Mouse (Mus musculus): ENCODE measurements around the gene Gm3646. TPM values are rescaled to one million over a fixed set of nuclear protein-coding genes. Genes with fewer than 3 reads are reported as not detected.

Gm3646 gene
- total RNA-seq, 2 experiments from 2014 or later, result not detected

DNA sequence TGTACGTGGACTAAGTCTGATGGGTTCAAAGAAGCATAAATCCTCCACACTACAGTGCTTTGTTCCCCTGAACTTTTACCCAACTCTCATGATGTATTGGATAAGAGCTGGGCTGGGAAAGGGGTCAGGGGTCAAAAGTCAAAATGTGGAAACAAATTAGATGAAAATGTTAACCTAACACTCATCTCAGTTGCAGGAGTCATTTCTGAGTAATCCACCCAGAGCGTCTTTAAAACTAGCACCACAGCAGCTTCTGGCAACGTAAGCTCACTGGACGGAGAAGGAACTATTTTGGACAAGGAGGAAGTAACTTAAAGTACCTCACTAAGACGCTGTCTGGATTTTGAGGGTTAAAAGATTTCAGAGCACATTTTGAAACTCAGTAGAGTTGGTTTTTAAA is 20.5 kb downstream of the Gm3646 start:
- no peak for ATAC-seq (replicated peaks; ENCODE audit: low FRiP score, poor library complexity, severe bottlenecking)

- no peak for ATAC-seq (replicated peaks; ENCODE audit: low FRiP score, poor library complexity, severe bottlenecking)
These were observed 23.3 kb downstream of the Gm3646 start for GRCm38 (mm10) chr1:39781835-39782234.

DNA sequence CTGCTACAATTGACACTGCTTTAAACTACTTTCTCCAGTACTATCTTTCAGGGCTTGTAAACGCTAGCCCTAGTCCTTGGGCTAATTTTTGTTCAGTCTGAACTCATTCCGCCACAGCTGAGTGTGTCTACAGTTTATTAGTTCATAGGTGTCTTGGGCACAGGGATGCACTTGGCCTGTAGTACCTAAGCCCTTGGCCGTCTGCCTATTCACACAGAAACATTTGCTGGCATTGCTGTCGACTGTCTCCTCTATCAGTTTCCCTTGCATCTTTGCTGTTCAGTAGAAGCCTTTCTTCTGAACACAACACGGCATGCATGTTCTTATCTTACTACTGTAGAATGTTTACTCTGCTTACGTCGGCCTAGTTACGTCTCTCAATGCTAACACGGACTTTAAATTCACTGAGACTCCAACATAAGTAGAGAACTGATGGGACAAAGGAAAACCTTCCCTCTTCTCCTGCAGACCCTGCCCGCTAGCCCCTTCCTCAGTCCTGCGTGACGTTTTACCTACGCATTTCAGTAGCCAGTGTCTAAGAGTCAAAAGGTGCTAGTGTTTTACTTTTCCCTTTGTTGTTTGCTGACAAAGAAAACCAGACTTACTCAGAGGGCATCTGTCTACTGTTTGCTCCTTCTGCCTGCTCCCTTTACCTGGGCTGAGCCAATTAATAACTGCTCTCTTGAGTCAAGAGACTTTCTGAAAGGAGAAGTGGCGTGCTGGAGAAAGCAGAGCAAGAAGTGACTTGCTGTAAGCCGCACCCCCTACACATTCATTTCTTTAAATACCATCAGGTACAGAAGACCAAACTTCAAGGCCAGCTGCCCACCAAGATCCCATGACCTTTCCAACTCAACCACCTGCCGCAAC is 25.8 kb downstream of the Gm3646 start:
- no peak for ATAC-seq (replicated peaks; ENCODE audit: low FRiP score, poor library complexity, severe bottlenecking)

DNA sequence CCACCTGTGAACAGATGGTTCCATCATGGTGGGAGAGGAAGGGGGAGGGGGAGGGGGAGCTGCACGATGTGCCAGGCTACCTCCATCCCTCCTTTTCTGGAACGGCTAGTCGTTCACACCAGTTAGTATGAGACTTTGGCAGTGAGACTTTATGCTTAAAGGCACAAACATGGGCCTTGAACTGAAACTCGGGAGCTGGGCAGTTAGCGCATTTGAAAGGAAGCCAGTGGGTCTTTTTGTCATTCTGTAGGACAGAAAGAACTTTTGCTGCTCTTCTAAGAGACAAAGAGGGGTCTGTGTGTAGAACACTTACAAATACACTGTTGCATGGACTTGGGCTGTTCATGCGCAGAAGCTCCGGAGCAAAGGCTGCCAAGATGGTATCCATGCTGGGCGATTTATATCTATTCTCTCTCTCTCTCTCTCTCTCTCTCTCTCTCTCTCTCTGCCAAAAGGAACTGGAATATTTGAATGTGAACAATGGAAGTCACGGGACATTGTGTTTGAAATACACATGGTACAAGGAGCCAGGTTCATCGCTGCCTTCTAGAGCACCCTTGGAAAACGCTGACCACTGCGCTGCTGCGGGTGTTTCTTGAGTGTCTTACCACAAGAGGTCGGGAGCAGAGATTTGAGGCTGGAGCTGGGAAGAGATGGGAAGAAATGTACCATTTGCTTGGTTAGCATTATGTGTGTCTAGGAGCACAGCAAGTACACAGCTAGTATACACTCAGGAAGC is 31.0 kb downstream of the Gm3646 start:
- ATAC-seq (replicated peaks; ENCODE audit: low FRiP score, poor library complexity, severe bottlenecking), result no peak

GRCm38 (mm10) chr1:39773551-39773950 is 31.6 kb downstream of the Gm3646 start:
- no peak for ATAC-seq (replicated peaks; ENCODE audit: low FRiP score, poor library complexity, severe bottlenecking)

GRCm38 (mm10) chr1:39772401-39773095 is 32.6 kb downstream of the Gm3646 start:
- ATAC-seq (replicated peaks; ENCODE audit: low FRiP score, poor library complexity, severe bottlenecking), result no peak

- no peak for ATAC-seq (replicated peaks; ENCODE audit: low FRiP score, poor library complexity, severe bottlenecking)
These were observed 34.7 kb downstream of the Gm3646 start for GRCm38 (mm10) chr1:39770436-39770835.

DNA sequence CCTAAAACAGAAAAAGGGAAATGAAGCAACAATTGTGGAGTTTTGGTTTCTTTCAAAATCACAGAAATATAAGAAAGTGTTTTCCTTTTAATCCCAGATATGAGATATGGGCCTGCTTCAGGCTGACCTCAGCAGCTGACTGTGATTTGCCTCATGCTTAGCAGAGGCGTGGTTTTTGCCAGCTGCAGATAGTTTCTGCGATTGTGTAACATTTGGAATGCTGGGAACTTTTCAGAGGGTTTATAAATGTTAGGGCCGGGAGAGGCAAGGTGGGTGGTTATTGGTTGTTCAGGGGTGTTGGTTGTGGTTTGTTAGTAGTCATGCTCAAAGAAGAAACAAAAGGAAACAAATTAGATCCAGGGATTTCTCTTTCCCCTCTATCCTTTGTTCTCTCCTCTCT is 37.1 kb downstream of the Gm3646 start:
- ATAC-seq (replicated peaks; ENCODE audit: low FRiP score, poor library complexity, severe bottlenecking), result no peak

GRCm38 (mm10) chr1:39765854-39766493 is 39.2 kb downstream of the Gm3646 start:
- no peak for ATAC-seq (replicated peaks; ENCODE audit: low FRiP score, poor library complexity, severe bottlenecking)

DNA sequence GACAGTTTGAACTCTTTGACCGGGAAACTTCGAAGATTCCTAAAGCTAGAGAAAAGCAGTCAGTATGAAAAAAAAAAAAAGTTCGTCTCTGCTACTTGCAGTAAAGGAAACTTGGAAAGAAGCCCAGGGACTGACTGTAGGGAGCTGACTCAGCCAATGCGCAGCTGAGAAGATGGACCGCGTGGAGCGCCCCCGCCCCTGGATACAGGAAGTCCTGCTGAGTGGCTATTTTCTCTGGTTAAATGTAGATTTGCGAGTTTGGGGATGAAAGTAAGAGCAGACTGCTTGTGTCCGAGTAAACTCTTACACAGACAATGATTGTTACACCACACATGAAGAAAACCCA is 43.1 kb downstream of the Gm3646 start:
- ATAC-seq (replicated peaks; ENCODE audit: low FRiP score, poor library complexity, severe bottlenecking), result no peak

GRCm38 (mm10) chr1:39761211-39762024 is 43.7 kb downstream of the Gm3646 start:
- ATAC-seq (replicated peaks; ENCODE audit: low FRiP score, poor library complexity, severe bottlenecking), result no peak

DNA sequence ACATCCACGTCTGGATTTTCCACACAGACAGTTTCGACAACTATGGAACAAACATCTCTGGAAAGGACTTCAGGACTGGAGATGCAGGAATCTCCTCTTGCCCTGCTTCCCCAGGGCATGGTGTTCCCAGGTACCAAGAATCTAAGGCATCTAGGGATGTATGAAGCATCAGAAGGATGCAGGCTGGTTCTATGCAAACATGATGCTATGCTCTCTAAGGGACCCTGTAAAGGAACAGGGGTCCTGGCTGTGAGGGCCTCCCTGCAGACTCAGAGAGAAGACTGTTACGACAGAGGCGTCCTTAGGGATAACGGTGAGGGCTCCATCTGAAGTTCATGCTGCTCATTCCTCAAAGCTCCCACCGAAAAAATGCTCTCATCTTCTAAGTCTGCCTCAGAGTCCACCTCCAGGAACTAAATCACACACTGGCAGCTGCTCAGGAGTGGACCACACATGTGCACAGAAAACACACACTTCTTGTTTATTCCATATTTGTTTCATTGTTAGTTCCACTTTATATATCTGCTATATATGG is 44.9 kb downstream of the Gm3646 start:
- no peak for ATAC-seq (replicated peaks; ENCODE audit: low FRiP score, poor library complexity, severe bottlenecking)

DNA sequence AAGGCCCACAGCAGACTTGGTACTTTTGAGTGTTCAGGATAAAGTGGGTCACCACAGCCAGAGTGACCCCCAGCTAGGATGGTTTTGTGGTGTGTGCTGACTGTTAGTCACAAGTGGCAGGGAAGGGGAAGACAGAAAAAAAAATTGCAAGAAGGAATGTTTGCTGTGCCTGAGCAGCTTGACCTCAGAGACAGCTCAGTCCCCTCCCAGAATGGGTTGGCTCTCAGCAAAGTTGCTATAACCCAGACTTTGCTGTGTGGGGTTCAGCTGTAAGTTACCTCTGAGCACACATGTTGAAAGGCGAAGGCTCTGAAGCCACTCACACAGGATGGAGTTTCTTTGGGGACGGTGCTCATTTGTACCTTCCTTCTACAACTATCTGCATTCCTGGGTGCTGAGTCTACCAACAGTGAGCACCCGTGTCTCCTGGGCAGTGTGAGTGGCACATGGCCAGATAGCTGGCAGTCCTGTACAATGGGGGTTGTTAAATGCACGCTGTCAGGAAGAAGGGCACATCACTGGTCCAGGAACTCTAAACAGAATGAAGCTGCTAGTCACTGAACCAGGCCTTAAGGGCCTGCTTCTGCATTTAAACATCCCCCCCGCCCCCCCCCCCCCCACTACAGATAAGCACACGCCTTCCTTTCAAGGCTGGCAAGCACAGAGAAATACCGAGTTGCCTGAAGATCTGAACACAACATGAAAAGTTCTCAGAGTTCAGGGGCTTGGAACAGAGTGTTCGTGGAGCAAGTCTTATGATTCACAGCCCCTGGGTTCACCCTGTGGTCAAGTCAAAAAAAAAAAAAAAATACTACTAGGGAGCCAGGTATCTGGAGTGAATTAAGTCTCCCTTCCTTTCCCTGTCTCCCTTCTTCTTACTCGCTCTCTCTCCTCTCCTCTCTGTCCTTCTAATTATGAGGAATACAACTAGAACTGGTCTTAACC is 45.6 kb downstream of the Gm3646 start:
- ATAC-seq (replicated peaks; ENCODE audit: low FRiP score, poor library complexity, severe bottlenecking), result no peak

DNA sequence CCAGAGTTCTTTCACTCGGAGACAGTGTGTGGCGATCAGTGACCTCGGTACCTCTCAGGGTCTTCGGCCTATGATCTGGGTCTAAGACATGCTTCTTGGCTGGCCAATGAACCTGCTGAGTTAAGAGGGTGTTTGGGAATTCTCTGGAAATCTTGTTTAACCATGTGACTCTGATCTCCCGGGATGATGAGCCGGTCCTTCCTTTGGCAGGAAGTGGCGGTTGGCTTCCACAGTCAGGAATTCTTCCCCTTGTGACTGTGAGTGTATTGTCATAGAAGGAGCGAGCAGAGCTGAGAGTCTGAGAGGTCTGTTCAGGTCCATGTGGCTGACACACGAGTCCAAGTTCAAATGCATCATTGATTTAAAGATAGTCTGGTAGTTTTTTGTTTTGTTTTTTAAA is 46.9 kb downstream of the Gm3646 start:
- ATAC-seq (replicated peaks; ENCODE audit: low FRiP score, poor library complexity, severe bottlenecking), result no peak

- ATAC-seq (replicated peaks; ENCODE audit: low FRiP score, poor library complexity, severe bottlenecking), result no peak
These were observed 48.2 kb downstream of the Gm3646 start for GRCm38 (mm10) chr1:39756952-39757351.

GRCm38 (mm10) chr1:39754224-39754957 is 50.7 kb downstream of the Gm3646 start:
- ATAC-seq (replicated peaks; ENCODE audit: low FRiP score, poor library complexity, severe bottlenecking), result no peak

All from erythroblast, adult 5-6 weeks (primary cell).